Mouse (Mus musculus): ENCODE results near the gene Alk. TPM values are rescaled to one million over a fixed set of nuclear protein-coding genes. Genes with fewer than 3 reads are reported as not detected.
"Not testable (repeated sequence)": the region's sequence is repeated elsewhere in the genome, so short reads cannot be mapped to it uniquely, and the experiment has no call there.

Gene Alk
- polyA plus RNA-seq, 1 experiment from 2014 or later: 0.05 TPM

- Histone ChIP-seq H3K27me3 (ENCODE audit: control insufficient read depth, insufficient read depth, low read length) (no peaks in the 10 kb centered on the region), H3K27ac (ENCODE audit: low read length) (no peak overlapping the region), H3K4me3 (ENCODE audit: low read length) (no peak overlapping the region), H3K9me3 (replicated peaks; ENCODE audit: control insufficient read depth, low read length) (no peaks in the 10 kb centered on the region), H3K36me3 (ENCODE audit: control insufficient read depth, insufficient read depth) (no peaks in the 10 kb centered on the region), H3K9ac (ENCODE audit: low read length) (no peak overlapping the region), H3K4me1 (ENCODE audit: control insufficient read depth, insufficient read depth, low read length) (no peaks in the 10 kb centered on the region), H3K4me2 (ENCODE audit: low read depth, low read length) (no peak overlapping the region)
- ATAC-seq (replicated peaks; ENCODE audit: extremely low read depth, insufficient read depth, low FRiP score): no peak
- WGBS: 10% methylated on average over 4 of the region's 4 CpGs
These were observed 82.0 kb downstream of the Alk start for GRCm38 (mm10) chr17:72522381-72522780.

GRCm38 (mm10) chr17:72521353-72521752, 83.1 kb downstream of the Alk start:
- WGBS: 71% methylated on average over 5 of the region's 5 CpGs
- Histone ChIP-seq H3K9me3 (replicated peaks; ENCODE audit: control insufficient read depth, low read length) (no peaks in the 10 kb centered on the region), H3K4me1 (ENCODE audit: control insufficient read depth, insufficient read depth, low read length) (no peaks in the 10 kb centered on the region), H3K9ac (ENCODE audit: low read length) (no peak overlapping the region), H3K4me3 (ENCODE audit: low read length) (no peak overlapping the region), H3K36me3 (ENCODE audit: control insufficient read depth, insufficient read depth) (no peaks in the 10 kb centered on the region), H3K27me3 (ENCODE audit: control insufficient read depth, insufficient read depth, low read length) (no peaks in the 10 kb centered on the region), H3K27ac (ENCODE audit: low read length) (no peak overlapping the region), H3K4me2 (ENCODE audit: low read depth, low read length) (no peak overlapping the region)
- no peak for ATAC-seq (replicated peaks; ENCODE audit: extremely low read depth, insufficient read depth, low FRiP score)

GRCm38 (mm10) chr17:72510746-72511145, 93.7 kb downstream of the Alk start:
- Histone ChIP-seq H3K9me3 (replicated peaks; ENCODE audit: control insufficient read depth, low read length) (no peaks in the 10 kb centered on the region), H3K4me1 (ENCODE audit: control insufficient read depth, insufficient read depth, low read length) (no peaks in the 10 kb centered on the region), H3K4me2 (ENCODE audit: low read depth, low read length) (no peak overlapping the region), H3K27me3 (ENCODE audit: control insufficient read depth, insufficient read depth, low read length) (no peaks in the 10 kb centered on the region), H3K4me3 (ENCODE audit: low read length) (no peak overlapping the region), H3K27ac (ENCODE audit: low read length) (no peak overlapping the region), H3K9ac (ENCODE audit: low read length) (no peak overlapping the region), H3K36me3 (ENCODE audit: control insufficient read depth, insufficient read depth) (no peaks in the 10 kb centered on the region)
- ATAC-seq (replicated peaks; ENCODE audit: extremely low read depth, insufficient read depth, low FRiP score): no peak
- 74% methylated on average over 6 of the region's 6 CpGs for WGBS

DNA sequence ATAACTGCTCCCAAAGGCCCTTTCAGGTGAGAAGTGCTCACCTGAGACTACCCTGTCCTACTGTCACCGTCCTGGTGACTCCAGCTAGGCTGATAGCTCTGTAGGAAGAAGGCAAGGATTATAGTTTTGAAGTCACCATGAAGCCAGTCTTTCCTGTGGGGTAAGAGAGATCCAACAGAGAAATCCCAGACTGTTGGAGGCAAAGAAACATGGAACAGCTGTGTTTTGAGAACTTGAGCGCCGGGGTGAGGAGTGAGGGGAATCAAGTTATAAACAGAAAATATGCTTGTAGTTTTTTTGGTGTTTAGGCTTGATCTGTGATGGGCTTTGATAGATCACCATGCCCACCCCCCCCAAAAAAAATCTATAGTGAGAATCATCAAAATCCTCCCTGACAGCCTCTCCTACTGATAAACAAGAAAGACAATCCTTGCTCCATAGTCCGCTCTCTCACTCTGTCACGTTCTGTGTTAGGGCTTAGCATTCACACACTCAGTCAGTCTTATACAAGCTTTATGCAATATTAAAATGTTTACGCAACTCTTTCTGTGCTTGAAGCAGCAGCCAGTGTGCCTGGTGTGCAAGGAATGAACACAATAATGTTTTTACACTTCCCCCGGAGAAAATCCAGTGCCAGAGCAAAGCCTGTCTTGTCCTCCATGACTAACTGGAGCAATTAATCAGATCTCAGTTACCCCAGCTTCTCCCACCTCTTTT, 95.6 kb downstream of the Alk start:
- WGBS: 78% methylated on average over 7 of the region's 7 CpGs
- ATAC-seq (replicated peaks; ENCODE audit: extremely low read depth, insufficient read depth, low FRiP score): no peak

GRCm38 (mm10) chr17:72505213-72505612, 99.2 kb downstream of the Alk start:
- H3K9ac ChIP-seq (ENCODE audit: low read length): no peak overlapping the region
- no peak overlapping the region for H3K4me2 ChIP-seq (ENCODE audit: low read depth, low read length)
- no peaks in the 10 kb centered on the region for H3K27me3 ChIP-seq (ENCODE audit: control insufficient read depth, insufficient read depth, low read length)
- no peaks in the 10 kb centered on the region for H3K9me3 ChIP-seq (replicated peaks; ENCODE audit: control insufficient read depth, low read length)
- ATAC-seq (replicated peaks; ENCODE audit: extremely low read depth, insufficient read depth, low FRiP score): no peak
- WGBS: 61% methylated on average over 7 of the region's 7 CpGs
- H3K4me1 ChIP-seq (ENCODE audit: control insufficient read depth, insufficient read depth, low read length): no peaks in the 10 kb centered on the region
- H3K36me3 ChIP-seq (ENCODE audit: control insufficient read depth, insufficient read depth): no peaks in the 10 kb centered on the region
- no peak overlapping the region for H3K4me3 ChIP-seq (ENCODE audit: low read length)
- no peak overlapping the region for H3K27ac ChIP-seq (ENCODE audit: low read length)

More for the DNA sequence above, 95.6 kb downstream of the Alk start:
- H3K4me3 ChIP-seq (ENCODE audit: low read length): no peak overlapping the region
- H3K27ac ChIP-seq (ENCODE audit: low read length): no peak overlapping the region
- H3K4me2 ChIP-seq (ENCODE audit: low read depth, low read length): no peak overlapping the region
- no peaks in the 10 kb centered on the region for H3K9me3 ChIP-seq (replicated peaks; ENCODE audit: control insufficient read depth, low read length)
- H3K36me3 ChIP-seq (ENCODE audit: control insufficient read depth, insufficient read depth): no peaks in the 10 kb centered on the region
- no peaks in the 10 kb centered on the region for H3K27me3 ChIP-seq (ENCODE audit: control insufficient read depth, insufficient read depth, low read length)
- H3K4me1 ChIP-seq (ENCODE audit: control insufficient read depth, insufficient read depth, low read length): no peaks in the 10 kb centered on the region
- H3K9ac ChIP-seq (ENCODE audit: low read length): no peak overlapping the region

DNA sequence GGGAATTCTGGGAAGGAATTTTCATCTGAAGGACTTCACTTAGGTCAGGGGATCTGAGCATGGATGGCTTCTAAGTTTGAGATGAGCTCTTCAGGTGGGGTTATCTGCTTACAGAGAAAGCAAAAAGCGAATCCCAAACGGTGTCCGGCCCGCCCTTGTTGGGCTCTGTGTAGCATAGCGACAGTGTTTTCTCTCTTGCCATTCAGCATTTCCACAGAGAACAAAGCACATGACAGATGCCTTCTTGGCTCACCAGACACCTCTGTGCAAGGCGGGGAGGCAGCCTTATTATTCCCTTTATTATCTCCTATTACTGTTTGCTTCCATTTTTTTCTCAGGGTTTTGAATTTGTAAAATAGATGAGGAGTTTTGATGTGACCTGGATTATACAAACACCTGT, 99.8 kb downstream of the Alk start:
- WGBS: 70% methylated on average over 6 of the region's 6 CpGs
- Histone ChIP-seq H3K4me1 (ENCODE audit: control insufficient read depth, insufficient read depth, low read length) (no peaks in the 10 kb centered on the region), H3K27ac (ENCODE audit: low read length) (no peak overlapping the region), H3K9me3 (replicated peaks; ENCODE audit: control insufficient read depth, low read length) (no peaks in the 10 kb centered on the region), H3K4me3 (ENCODE audit: low read length) (no peak overlapping the region), H3K36me3 (ENCODE audit: control insufficient read depth, insufficient read depth) (no peaks in the 10 kb centered on the region), H3K4me2 (ENCODE audit: low read depth, low read length) (no peak overlapping the region), H3K9ac (ENCODE audit: low read length) (no peak overlapping the region), H3K27me3 (ENCODE audit: control insufficient read depth, insufficient read depth, low read length) (no peaks in the 10 kb centered on the region)
- no peak for ATAC-seq (replicated peaks; ENCODE audit: extremely low read depth, insufficient read depth, low FRiP score)

- Histone ChIP-seq H3K9ac (ENCODE audit: low read length) (no peak overlapping the region), H3K27me3 (ENCODE audit: control insufficient read depth, insufficient read depth, low read length) (no peaks in the 10 kb centered on the region), H3K4me1 (ENCODE audit: control insufficient read depth, insufficient read depth, low read length) (no peaks in the 10 kb centered on the region), H3K9me3 (replicated peaks; ENCODE audit: control insufficient read depth, low read length) (no peaks in the 10 kb centered on the region), H3K27ac (ENCODE audit: low read length) (no peak overlapping the region), H3K4me3 (ENCODE audit: low read length) (no peak overlapping the region), H3K4me2 (ENCODE audit: low read depth, low read length) (no peak overlapping the region), H3K36me3 (ENCODE audit: control insufficient read depth, insufficient read depth) (no peaks in the 10 kb centered on the region)
- no peak for ATAC-seq (replicated peaks; ENCODE audit: extremely low read depth, insufficient read depth, low FRiP score)
- WGBS: 78% methylated on average over 5 of the region's 5 CpGs
These were observed 109.0 kb downstream of the Alk start for GRCm38 (mm10) chr17:72495395-72495794.

DNA sequence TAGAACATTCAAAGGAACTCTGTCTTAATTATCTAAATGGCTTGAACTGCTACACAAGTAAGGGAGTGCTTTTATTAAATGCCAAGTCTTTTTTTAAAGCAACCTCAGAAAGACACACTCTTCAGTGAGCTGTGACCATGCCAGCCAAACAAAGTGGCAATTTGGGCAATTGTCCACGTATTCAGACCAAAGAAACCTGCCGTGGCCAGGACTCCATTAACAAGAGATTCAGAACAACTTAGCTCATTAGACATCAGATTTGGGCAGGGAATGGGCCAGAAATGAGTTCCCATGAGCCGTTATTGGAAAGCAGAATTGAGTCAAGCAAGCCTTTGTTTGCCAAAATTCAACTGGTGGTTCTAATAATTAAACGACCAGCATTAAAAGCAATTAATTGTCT, 118.8 kb downstream of the Alk start:
- 77% methylated on average over 4 of the region's 4 CpGs for WGBS

DNA sequence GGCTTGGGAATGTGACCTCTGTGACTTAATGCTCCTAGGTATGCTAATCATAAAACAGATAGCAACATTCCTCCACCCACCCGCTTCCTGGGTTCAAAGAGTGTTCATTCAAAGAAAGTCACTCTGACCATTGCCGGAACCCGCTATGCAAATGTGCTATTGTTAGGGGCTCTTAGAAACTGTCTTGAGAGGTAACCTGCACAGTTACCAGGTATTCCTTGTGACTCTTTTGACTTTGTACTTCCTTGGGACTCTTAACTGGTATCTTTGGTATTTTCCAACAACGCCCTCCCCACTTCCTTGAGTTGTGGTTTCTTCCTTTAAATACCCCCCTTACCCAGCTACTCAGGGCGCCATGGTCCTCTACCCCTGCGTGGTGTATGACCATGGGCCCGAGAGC, 125.2 kb downstream of the Alk start:
- not testable (repeated sequence) for H3K4me2 ChIP-seq (ENCODE audit: low read depth, low read length); H3K27ac ChIP-seq (ENCODE audit: low read length); H3K4me3 ChIP-seq (ENCODE audit: low read length); ATAC-seq (replicated peaks; ENCODE audit: extremely low read depth, insufficient read depth, low FRiP score); H3K9me3 ChIP-seq (replicated peaks; ENCODE audit: control insufficient read depth, low read length); H3K9ac ChIP-seq (ENCODE audit: low read length); H3K36me3 ChIP-seq (ENCODE audit: control insufficient read depth, insufficient read depth); H3K4me1 ChIP-seq (ENCODE audit: control insufficient read depth, insufficient read depth, low read length); H3K27me3 ChIP-seq (ENCODE audit: control insufficient read depth, insufficient read depth, low read length)
- WGBS: 89% methylated on average over 7 of the region's 7 CpGs

More for the DNA sequence above, 118.8 kb downstream of the Alk start:
- Histone ChIP-seq H3K4me2 (ENCODE audit: low read depth, low read length) (no peak overlapping the region), H3K36me3 (ENCODE audit: control insufficient read depth, insufficient read depth) (no peaks in the 10 kb centered on the region), H3K9ac (ENCODE audit: low read length) (no peak overlapping the region), H3K27ac (ENCODE audit: low read length) (no peak overlapping the region), H3K27me3 (ENCODE audit: control insufficient read depth, insufficient read depth, low read length) (no peaks in the 10 kb centered on the region), H3K4me3 (ENCODE audit: low read length) (no peak overlapping the region), H3K9me3 (replicated peaks; ENCODE audit: control insufficient read depth, low read length) (no peaks in the 10 kb centered on the region), H3K4me1 (ENCODE audit: control insufficient read depth, insufficient read depth, low read length) (no peaks in the 10 kb centered on the region)
- no peak for ATAC-seq (replicated peaks; ENCODE audit: extremely low read depth, insufficient read depth, low FRiP score)

All from heart, embryonic 16.5 days (tissue).